Mouse (Mus musculus) gastrocnemius, adult 18-20 months (tissue): Measurements from ENCODE around the gene Paox. TPM values are rescaled to one million over a fixed set of nuclear protein-coding genes. Genes with fewer than 3 reads are reported as not detected.

Experiments used
- DNase-seq: peaks from one replicate; pipeline ENCODE4 v3.0.0; 2021; ENCODE audit warnings: low spot score
- total RNA-seq, 2 experiments: library from RNA; stranded (reverse); gene quantifications; 2 replicates each; pipeline ENCODE4 v1.2.3; 2021

Gene Paox
- total RNA-seq, 2 experiments from 2014 or later = 3.2 to 4.0 TPM

DNA sequence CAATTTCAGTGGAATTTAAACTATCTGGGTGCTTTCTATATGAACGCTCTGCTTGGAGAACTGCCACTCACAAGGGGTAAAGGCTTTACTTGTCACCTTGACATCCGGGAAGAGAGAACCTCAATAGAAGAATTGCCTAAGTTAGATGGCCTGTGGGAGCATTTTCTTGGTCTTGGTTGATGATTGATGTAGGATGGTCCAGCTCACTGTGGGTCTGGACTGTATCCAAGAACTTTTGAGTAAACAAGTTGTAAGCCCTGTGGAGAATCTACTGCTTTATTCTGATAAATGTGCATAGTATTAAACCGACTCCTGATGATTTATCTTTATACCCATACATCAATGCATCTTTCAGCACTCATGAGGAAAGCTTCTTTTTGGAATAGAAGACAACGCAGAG, 53.8 kb downstream of the Paox start:
- no peak for DNase-seq

DNA sequence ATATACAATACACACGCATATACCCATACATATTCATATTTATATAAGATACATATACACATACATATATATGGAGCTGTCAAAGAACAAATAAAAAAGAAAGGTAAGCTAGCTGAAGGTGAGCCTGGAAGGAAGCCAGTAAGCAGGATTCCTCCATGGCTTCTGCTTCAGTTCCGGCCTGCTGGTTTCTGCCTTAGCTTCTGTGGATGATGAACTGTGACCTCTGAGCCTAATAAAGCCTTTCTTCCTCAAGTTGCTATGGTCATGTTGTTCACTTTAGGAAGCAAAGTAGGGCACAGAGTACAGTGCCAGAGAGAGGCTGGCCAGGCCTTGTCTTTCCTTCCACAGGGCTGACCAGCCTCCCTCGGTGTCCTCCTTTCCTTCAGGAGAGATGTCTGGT, 55.3 kb downstream of the Paox start:
- DNase-seq = no peak

DNA sequence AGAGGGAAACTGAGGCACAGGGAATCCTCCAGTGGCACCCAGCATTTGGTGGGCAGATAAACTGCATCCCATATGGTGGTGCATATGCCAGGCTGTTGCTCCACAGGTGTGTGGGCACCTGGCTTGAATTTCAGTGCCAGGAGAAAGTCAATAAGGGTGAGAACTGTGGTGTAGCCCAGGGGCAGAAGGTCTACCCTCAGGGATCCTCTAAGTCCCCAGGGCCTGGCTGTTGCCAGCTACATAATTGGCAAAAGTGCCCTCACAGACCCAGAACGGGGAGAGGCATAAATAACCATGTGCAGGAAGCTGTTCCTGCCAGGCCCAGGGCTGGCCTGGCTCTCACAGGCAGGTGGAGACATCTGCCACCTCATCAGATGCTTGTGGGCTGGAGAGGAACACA, 57.3 kb downstream of the Paox start, which contains the start of gene Olfr523:
TSS of gene Olfr523 (plus strand) at position 282 of the 400 bp plus-strand sequence.
- DNase-seq = no peak

- no peak for DNase-seq
These were observed 63.6 kb downstream of the Paox start for GRCm38 (mm10) chr7:140179176-140179575.

- no peak for DNase-seq
These were observed 65.1 kb downstream of the Paox start for GRCm38 (mm10) chr7:140180692-140181091.

- DNase-seq = no peak
These were observed 68.6 kb downstream of the Paox start for GRCm38 (mm10) chr7:140184206-140184605.

Other genes starting within 250 kb of the Paox start
- gene Kndc1, start 221.1 kb upstream of the Paox start, total RNA-seq = not detected
- gene Utf1, start 172.0 kb upstream of the Paox start, total RNA-seq = not detected
- gene 6430531B16Rik, start 137.0 kb upstream of the Paox start, total RNA-seq = not detected
- gene Adam8, start 123.2 kb upstream of the Paox start, total RNA-seq = under 1 TPM; 0.30 to 0.47 TPM
- gene Zfp511, start 79.4 kb upstream of the Paox start, total RNA-seq = 1 to 10 TPM; 8.3 to 8.6 TPM
- gene Tubgcp2, start 79.1 kb upstream of the Paox start, total RNA-seq = 10 to 100 TPM; 23.2 to 23.6 TPM
- gene Msx3, start 66.7 kb upstream of the Paox start, total RNA-seq = not detected
- gene Caly, start 33.3 kb upstream of the Paox start, total RNA-seq = under 1 TPM; 0.52 to 0.53 TPM
- not detected for gene Prap1, start 22.4 kb upstream of the Paox start, total RNA-seq
- gene Fuom, start 13.4 kb upstream of the Paox start, total RNA-seq = 10 to 100 TPM; 37.3 to 44.0 TPM
- gene Echs1, start 677 bp downstream of the Paox start, total RNA-seq = 100 to 1,000 TPM; 138 to 150 TPM
- gene Mtg1, start 21.8 kb downstream of the Paox start, total RNA-seq = 10 to 100 TPM; 27.8 to 30.9 TPM
- under 1 TPM in 1 of 2 experiments, not detected in 1; 0.07 TPM for gene Sprn, start 39.1 kb downstream of the Paox start, total RNA-seq
- not detected for gene Olfr522, start 49.0 kb downstream of the Paox start, total RNA-seq
- gene Olfr523, start 57.4 kb downstream of the Paox start, total RNA-seq = not detected
- not detected for gene Olfr524, start 90.2 kb downstream of the Paox start, total RNA-seq
- gene Cd163l1, start 102.5 kb downstream of the Paox start, total RNA-seq = not detected
- not detected for gene 5830411N06Rik, start 131.5 kb downstream of the Paox start, total RNA-seq
- not detected for gene Olfr525, start 205.1 kb downstream of the Paox start, total RNA-seq
- not detected for gene Olfr527, start 218.2 kb downstream of the Paox start, total RNA-seq
- not detected for gene Olfr60, start 245.9 kb downstream of the Paox start, total RNA-seq